Mouse (Mus musculus) heart, postnatal 25 days (tissue): ENCODE data around the gene Rnf126. TPM values are rescaled to one million over a fixed set of nuclear protein-coding genes. Genes with fewer than 3 reads are reported as not detected.
"Not testable (repeated sequence)": the region's sequence is repeated elsewhere in the genome, so short reads cannot be mapped to it uniquely, and the experiment has no call there.

Experiments used
- DNase-seq: peaks from one replicate; pipeline ENCODE4 v3.0.0; 2022; ENCODE audit warnings: low spot score
- intact Hi-C: fragments of 180-260 bp; cut with DNase I; formaldehyde crosslinking; loops from one replicate; pipeline ENCODE4 v1.15.1; 2025
- total RNA-seq, 2 experiments: library from RNA; stranded (reverse); gene quantifications; 2 replicates each; pipeline ENCODE4 v1.2.3; 2021

The Rnf126 gene
- total RNA-seq, 2 experiments from 2014 or later: 21.2 to 22.8 TPM

DNA sequence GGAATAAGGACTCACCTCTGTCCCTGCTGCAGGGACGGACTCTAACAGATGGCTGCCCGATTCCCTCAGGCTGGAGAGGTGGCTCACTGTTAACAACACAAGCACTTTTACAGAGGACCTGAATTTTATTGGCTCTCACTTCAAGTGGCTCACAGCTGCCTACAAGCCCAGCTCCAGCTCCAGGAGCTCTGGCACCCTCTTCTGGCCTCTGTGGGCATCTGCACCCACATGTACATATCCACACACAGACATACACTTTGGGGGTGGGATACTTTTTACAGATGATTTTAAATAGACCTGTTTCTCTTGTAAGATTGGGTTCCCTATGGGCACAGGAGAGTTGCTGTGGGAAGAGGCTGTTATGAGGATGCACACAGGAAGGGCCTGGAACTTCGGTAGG lies 5.6 kb upstream of the Rnf126 start:
- DNase-seq: no peak
- intact Hi-C loops: no loop called here

GRCm38 (mm10) chr10:79769329-79769728 lies 2.6 kb upstream of the Rnf126 start:
- DNase-seq: no peak
- intact Hi-C loops: loop anchor here (2.0 kb wide), 1 partner anchor 15 kb away; no protein-coding TSS in a partner anchor

- DNase-seq: no peak
- intact Hi-C loops: loop anchor here (2.0 kb wide), 1 partner anchor 16 kb away; no protein-coding TSS in a partner anchor
Measured at GRCm38 (mm10) chr10:79768400-79768799, 1.6 kb upstream of the Rnf126 start.

GRCm38 (mm10) chr10:79767372-79768244 lies 856 bp upstream of the Rnf126 start:
- intact Hi-C loops: loop anchor here (2.0 kb wide), 1 partner anchor 17 kb away; no protein-coding TSS in a partner anchor

DNA sequence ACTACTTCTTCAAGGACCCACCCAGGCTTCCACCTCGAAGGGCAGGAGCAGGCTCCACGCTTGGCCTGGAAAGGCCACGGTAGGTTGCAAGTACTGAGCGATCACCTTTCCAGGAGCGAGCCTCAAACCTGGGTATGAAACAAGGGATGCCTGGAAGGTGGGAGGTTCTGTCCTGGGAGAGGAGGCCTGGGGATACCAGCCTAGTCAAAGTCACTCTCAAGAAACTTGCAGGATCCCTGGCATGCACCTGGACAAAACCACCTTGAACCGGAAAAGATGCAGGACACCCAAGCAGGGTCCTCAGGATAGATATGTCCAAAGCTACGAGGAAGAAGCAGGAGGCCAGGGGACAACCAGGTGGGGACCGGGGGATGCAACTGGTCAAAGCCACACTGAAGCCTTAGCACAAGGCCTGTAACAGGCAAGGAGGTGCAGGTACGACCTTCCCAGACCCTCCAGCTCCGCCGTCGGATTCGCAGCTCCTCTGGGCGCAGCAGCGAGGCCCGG lies 698 bp downstream of the Rnf126 start:
- intact Hi-C loops: no loop called here
- no peak for DNase-seq

More at GRCm38 (mm10) chr10:79767372-79768244, 856 bp upstream of the Rnf126 start:
- DNase-seq: peak; percentile 87

DNA sequence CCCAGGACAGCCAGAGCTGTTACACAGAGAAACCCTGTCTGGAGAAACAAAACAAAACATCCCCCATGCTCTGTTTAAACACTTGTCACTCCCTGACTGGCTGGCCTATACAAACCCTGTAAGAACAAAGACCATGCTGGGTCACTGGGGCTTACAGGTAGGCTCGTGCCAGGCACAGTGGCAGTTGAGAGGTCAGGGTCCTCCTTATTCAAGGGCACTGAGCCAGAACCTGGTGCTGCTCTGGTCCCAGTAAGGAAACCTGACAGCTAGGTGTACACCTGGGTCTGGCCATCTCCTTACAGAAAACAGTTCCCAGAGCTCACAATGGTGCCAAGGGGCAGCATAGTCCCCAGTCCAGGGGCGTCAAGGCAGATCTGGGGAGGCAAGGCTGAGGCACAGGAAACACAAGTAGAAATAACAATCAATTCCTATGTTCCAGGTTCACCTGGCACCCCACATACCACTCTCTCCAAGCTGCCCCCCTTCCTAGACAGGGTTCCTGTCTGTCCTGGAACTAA lies 1.5 kb downstream of the Rnf126 start:
- DNase-seq: no peak
- intact Hi-C loops: loop anchor here (2.0 kb wide), 1 partner anchor 58 kb away; no protein-coding TSS in a partner anchor

- DNase-seq: no peak
- intact Hi-C loops: loop anchor here (1.0 to 2.0 kb wide), 2 partner anchors 16 to 57 kb away; no protein-coding TSS in a partner anchor
Measured at GRCm38 (mm10) chr10:79764234-79764633, 2.5 kb downstream of the Rnf126 start.

DNA sequence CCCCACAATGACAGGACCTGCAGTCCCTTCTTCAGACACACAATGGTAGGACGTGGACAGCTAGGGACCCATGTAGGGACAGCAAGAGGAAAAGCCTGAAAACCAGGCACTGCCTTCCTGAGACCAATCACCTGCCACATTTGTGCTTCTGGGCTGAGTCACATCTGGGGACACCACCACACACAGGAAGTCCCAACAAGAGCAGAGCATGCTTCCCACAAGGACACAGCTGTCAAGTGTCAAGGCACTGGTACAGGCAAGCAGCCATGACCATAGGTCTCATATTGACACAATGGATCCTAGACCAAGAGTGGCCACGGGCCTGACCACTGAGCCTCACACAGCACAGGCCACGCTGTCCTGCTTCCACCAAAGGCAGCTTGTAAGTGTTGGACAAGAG lies 3.9 kb downstream of the Rnf126 start:
- no peak for DNase-seq
- intact Hi-C loops: no loop called here

DNA sequence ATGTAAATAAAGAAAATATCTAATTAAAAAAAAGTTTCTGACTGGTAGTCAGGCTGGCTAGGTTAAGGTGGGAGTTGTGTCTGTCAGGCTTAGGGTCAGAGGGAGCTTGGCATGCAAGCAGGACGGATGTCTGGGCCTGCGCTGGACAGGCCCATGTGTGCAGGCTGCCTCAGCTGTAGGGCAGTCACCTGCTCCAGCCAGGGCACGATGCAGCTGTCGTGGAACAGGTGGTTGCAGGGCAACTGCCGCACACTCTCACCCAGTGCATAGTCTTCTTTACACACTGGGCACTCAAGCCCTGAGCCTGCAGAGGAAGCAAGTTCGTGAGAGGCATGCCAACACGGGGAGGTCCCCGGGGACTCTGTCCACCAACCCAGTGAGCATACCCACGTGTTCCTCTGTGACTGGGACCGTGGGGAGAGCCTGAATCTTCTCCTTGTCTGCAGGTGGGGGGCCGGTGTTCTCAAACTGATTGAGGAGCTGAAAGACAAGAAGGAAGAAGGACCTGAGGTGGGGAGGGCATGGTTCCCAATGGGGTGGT lies 6.1 kb downstream of the Rnf126 start:
- intact Hi-C loops: no loop called here
- no peak for DNase-seq

GRCm38 (mm10) chr10:79759675-79760074 lies 7.1 kb downstream of the Rnf126 start:
- intact Hi-C loops, DNase-seq: not testable (repeated sequence)

- intact Hi-C loops: no loop called here
- DNase-seq: no peak
Measured at GRCm38 (mm10) chr10:79756660-79757059, 10.1 kb downstream of the Rnf126 start.

DNA sequence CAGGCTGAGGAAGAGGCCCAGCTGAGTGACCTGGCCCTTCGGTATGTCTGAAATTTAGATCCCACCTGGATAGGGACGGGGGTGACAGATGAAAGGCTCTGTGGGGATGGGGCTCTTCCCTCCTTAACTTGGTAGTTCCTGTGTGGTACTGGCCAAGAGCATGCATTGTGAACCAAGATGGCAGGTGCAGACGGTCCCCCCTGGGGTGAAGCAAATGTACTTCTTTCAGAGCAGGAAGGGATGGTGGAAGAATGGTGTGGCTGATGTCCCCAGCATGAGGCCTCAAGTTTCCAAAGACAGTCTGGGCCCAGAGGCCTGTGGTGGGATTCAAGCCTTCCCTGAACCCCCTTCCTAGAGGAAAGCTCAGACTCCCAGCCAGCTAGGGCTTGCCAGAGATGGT lies 10.9 kb downstream of the Rnf126 start:
- DNase-seq: no peak
- intact Hi-C loops: no loop called here

DNA sequence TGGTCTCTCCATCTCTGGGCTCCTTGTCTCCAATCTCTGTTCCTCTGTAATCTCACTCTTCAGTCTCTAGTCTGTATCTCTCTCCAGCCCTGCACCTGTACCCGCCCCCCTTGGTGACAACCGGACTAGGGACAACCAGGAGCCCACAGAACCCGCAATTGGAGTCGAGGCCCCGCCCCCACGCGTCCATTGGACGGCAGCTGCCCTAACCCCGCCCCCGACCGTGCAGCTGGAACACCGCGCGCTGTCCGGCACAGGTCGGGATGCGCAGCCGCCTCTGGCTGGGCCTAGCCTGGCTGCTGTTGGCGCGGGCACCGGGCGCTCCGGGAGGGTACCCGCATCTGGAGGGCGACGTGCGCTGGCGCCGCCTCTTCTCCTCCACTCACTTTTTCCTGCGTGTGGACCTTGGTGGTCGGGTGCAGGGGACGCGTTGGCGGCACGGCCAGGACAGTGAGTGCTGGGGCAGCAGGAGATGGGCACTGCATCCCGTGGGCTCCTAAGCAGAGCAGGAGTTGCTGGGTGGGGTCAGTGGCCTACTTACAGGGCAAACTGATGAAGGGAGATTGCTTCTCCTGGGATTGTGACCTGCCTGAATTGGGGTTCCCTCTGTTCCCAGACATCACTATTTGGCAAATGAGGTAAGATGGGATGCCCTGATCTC lies 11.8 kb downstream of the Rnf126 start, which contains the start of gene Fgf22:
TSS of gene Fgf22 (plus strand) at position 221 of the 661 bp plus-strand sequence.
- intact Hi-C loops: no loop called here
- peak; percentile 34 for DNase-seq

DNA sequence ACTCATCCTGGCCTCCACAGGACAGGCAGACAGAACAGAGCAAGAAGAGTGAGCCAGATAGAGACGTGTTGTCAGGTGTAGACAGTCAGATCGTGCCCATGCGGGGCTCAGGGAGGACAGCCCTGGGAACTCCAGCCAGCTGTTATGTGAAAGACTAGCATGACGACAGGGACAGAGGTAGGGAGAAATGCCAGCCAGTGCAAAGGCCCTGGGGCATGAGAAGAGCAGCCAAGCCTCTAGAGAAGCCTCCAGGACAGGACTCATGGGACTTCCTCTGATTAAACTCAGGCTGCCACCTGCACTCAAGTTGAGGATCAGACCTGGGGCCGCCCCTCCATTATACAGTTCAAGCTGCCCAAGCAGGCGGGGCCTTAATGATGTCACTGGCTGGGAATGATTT lies 18.3 kb downstream of the Rnf126 start:
- intact Hi-C loops: loop anchor here (1.0 kb wide), 1 partner anchor 16 kb away; no protein-coding TSS in a partner anchor

GRCm38 (mm10) chr10:79746774-79747151 lies 20.0 kb downstream of the Rnf126 start:
- DNase-seq: no peak
- intact Hi-C loops: no loop called here

More for the DNA sequence above, 18.3 kb downstream of the Rnf126 start:
- no peak for DNase-seq

GRCm38 (mm10) chr10:79745898-79746773 lies 20.6 kb downstream of the Rnf126 start, which contains the start of gene Polrmt:
TSS of gene Polrmt (minus strand) at chr10:79746581.
- intact Hi-C loops: no loop called here
- DNase-seq: peak; percentile 93

- no peak for DNase-seq
Measured at GRCm38 (mm10) chr10:79745411-79745810, 21.3 kb downstream of the Rnf126 start.

GRCm38 (mm10) chr10:79743650-79744365 lies 22.9 kb downstream of the Rnf126 start:
- intact Hi-C loops: no loop called here
- DNase-seq: no peak

More at GRCm38 (mm10) chr10:79745411-79745810, 21.3 kb downstream of the Rnf126 start:
- intact Hi-C loops: no loop called here
